Mouse (Mus musculus): ENCODE results near the gene Ntf5.

Ntf5 gene

GRCm38 (mm10) chr7:45435038-45435437, 21.5 kb downstream of the Ntf5 start:
- no peak for DNase-seq (ENCODE audit: low read depth)

- DNase-seq (ENCODE audit: low read depth), result no peak
These were observed 22.9 kb downstream of the Ntf5 start for GRCm38 (mm10) chr7:45436444-45436843.

- DNase-seq (ENCODE audit: low read depth), result no peak
These were observed 23.6 kb downstream of the Ntf5 start for GRCm38 (mm10) chr7:45437046-45437445.

- DNase-seq (ENCODE audit: low read depth), result no peak
These were observed 24.2 kb downstream of the Ntf5 start, which contains the start of gene Ruvbl2 for GRCm38 (mm10) chr7:45437521-45438276. Gene Ruvbl2 (minus strand): TSS chr7:45438096.

- DNase-seq (ENCODE audit: low read depth), result no peak
These were observed 30.3 kb downstream of the Ntf5 start for GRCm38 (mm10) chr7:45443526-45444420.

DNA sequence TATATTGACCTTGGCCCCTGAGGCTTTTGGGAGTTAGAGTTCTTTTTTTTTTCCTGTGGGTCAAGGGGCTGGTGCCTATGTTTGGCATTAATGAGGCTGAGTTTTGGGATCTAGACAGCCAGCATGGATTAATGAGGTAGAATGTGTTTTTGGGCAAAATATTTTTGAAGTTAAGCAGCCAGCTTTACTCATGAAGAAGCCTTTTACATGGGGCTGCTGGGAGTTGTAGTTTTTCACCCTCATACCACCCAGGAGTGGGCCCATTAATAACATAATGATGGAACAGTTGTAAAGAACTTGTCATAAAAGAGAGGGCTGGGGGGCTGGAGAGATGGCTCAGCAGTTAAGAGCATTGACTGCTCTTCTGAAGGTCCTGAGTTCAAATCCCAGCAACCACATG, 33.1 kb downstream of the Ntf5 start:
- no peak for DNase-seq (ENCODE audit: low read depth)

GRCm38 (mm10) chr7:45447325-45447990, 34.0 kb downstream of the Ntf5 start:
- DNase-seq (ENCODE audit: low read depth), result no peak

DNA sequence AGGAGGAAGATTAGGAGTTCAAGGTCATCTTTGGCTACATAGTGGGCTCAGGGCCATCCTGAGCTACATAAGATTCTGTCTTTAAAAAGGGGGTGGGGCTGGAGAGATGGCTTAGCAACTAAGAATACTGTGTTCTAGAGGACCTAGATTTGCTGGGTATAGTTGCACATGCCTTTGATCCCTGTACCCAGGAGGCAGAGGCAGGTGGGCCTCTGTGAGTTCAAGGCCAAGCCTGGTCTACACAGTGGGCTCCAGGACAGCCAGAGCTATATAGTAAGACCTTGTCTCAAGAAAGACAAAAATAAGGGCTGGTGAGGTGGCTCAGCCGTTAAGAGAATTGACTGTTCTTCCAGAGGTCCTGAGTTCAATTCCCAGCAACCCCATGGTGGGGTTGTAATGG, 36.5 kb downstream of the Ntf5 start:
- no peak for DNase-seq (ENCODE audit: low read depth)

- DNase-seq (ENCODE audit: low read depth), result peak; percentile 83
These were observed 38.0 kb downstream of the Ntf5 start for GRCm38 (mm10) chr7:45451344-45451982.

DNA sequence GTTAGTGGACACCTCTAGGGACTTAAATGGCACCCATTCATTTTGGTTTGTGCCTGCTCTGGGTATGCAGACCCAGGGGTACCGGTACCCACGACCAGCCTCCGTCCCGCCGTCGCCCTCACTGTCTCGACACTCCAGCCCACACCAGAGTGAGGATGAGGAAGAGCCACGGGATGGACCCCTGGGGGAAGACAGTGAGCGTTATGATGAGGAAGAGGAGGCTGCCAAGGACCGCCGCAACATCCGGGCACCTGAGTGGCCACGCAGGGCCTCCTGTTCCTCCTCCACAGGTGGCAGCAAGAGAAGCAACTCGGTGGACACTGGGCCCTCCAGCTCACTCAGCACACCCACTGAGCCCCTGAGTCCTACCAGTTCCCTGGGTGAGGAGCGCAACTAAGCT, 41.5 kb downstream of the Ntf5 start:
- DNase-seq (ENCODE audit: low read depth), result no peak

GRCm38 (mm10) chr7:45455932-45456696, 42.6 kb downstream of the Ntf5 start:
- no peak for DNase-seq (ENCODE audit: low read depth)

DNA sequence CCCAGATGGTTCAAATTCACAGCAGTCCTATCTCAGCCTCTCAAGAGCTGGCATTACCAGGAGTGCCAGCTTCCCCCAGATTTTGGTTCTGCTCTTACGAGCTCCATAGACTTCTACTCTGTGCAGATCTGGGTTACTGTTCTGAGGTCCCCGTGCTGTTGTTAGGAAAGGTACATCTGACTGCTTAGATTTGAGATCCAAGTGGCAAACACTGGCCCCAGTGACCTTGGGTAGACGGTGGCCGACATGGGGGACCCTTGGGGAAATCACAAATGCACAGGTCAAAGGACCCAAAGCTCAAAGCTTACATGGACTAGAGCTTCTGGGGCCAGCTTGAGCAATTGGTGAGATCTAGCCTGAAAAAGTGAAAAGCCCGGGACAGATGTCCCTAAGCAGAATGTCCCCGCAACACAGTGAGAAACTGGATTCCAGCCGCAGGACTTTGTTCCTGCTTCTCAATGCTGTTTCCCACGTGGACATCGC, 43.3 kb downstream of the Ntf5 start:
- DNase-seq (ENCODE audit: low read depth), result no peak

DNA sequence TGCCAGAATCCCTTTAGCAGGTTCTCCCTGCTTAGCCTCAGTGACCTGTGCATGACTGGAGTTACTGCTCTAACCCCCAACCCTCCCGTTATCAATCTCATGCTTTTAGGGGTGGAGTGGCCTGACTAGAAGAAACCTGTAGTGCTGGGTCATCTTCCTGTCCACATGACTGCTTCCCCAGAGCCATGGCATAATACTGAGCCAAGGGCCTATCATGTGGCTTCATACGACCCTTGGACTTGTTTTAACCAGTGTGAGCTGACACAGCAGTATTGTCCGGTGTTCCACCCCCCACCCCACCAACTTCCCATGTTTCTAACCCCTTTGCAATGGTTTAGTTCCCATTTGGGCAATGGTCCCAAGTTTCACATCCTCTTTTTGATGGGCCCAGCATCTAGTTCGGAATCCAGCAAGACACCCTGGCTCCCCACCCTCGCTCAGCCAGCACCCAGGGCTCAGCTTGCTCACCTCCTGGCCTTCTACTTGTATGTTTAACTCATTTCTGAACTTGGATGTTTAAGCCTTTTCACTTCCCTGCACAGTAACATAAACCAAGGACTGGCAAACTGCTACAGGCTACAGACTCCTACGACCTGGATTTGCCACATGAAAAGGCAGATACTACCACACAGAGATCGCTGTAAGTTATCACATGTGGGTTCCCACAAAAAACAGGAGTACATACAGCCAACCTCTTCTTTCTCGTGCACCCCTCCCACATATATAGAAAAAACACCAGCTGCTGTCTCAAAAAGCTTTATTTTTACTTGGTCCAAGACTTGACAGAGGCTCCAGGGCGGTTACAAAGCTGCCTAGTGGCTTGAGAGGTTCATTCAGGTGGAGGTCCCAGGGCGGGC, 43.9 kb downstream of the Ntf5 start:
- no peak for DNase-seq (ENCODE audit: low read depth)

DNA sequence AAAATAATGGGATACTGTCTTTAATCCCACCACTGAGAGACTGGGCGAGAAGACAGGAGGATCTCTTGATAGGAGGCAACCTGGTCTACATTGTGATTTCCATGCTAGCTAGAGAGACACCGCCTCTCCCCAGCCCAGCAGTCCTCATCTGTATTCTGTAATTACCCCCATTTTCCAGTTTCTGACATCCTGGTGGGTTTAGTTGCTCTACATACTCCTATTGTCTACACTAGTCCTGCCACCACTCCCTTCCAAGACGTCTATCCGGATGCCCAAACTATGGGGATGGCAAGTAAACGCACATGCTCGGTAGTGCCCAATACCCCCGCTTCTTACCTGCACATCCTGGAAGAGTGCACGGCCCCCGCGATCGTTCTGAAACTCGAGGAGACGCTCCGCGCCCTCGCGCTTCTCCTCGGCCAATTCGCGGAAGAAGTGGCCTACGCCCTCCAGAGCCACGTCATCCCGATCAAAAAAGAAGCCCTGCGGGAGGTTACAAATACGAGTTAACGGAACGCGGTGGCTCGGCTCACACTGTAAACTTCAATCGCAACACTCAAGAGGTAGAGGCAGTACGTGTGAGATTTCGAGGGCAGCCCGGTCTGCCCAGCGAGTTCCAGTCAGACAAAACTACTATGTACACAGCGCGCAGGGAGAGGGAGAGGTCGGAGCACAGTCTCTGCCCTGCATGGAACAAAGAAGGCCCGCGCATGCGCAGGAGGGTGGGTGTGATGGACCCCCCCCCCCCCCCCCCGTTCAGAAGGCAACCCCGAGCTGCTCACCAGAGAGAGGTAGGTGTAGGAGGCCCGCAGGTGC, 45.5 kb downstream of the Ntf5 start:
- no peak for DNase-seq (ENCODE audit: low read depth)

GRCm38 (mm10) chr7:45459564-45460140, 46.2 kb downstream of the Ntf5 start, which contains the start of gene Ftl1:
Gene Ftl1 (minus strand): TSS chr7:45459884.
- peak; percentile 96 for DNase-seq (ENCODE audit: low read depth)

DNA sequence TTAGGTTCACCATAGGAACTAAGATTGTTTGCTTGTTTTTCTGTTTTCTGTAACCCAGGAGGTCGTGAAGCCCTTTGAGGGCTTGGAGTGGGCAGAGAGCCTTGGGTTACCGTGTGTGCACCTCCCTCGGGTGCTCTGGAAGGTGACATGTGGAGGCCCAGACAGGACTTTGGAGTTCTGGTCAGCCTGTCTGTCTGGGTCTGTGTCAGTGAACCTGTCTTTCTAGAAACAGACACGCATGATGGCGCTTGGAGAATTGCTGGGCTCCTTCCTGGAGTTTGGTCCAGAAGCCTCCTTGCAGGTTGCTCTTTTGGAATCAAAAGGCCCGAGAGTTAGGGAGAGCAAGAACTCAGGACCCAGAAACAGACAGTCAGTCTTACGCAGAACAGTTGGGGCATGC, 46.9 kb downstream of the Ntf5 start:
- no peak for DNase-seq (ENCODE audit: low read depth)

- peak; percentile 62 for DNase-seq (ENCODE audit: low read depth)
These were observed 47.4 kb downstream of the Ntf5 start for GRCm38 (mm10) chr7:45460860-45461314.

DNA sequence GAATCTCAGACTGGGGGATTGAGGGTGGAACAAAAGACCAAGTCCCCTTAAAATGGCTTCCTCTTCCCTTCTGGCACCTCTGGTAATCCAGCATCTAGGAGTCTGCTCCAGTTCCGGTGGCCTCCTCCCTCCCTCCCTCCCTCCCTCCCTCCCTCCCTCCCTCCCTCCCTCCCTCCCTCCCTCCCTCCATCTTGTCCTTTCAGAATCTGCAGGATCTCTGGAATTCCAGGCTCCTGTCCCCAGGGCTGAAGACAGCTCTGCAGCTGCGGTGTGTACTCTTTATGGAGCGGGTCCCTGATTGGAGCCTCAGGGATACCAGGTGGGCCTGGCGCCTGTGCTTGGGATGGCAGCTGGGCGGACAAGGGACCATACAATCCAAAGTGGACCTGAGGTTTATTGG, 47.8 kb downstream of the Ntf5 start:
- DNase-seq (ENCODE audit: low read depth), result no peak

DNA sequence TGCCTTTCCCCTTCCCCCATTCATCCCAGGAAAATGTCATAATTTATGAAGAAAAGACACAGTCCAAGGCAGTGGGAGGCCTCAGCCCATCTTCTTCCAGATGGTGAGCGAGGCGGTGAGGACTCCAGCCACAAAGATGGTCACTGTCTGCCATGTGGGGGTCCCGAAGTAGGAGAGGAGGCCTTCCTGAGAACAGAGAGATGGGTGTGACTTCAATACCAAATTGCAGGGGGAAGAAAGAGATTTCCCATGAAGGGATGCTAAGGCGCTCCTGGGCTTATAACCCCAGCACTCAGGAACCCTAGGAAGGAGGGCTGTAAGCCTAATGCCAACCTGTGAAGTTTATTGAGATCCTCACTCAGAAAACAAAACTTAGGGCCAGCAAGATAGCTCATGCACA, 48.3 kb downstream of the Ntf5 start:
- no peak for DNase-seq (ENCODE audit: low read depth)
